Mouse (Mus musculus) liver, embryonic 15.5 days (tissue): ENCODE results near the gene Ptma. TPM values are rescaled to one million over a fixed set of nuclear protein-coding genes. Genes with fewer than 3 reads are reported as not detected.

Source experiments
- ATAC-seq: fragments of 200-750 bp; cut with Nextera tagmentation; 2 replicates; pipeline ENCODE4 v1.8.0; 2017; ENCODE audit warnings: moderate number of reproducible peaks, mild to moderate bottlenecking, moderate library complexity; ENCODE audit not compliant: insufficient read depth
- H3K27ac ChIP-seq: fragments of 300-500 bp; sonication (generic); replicated peaks from 2 replicates; pipeline ENCODE4 v1.5.1; 2015; ENCODE audit warnings: mild to moderate bottlenecking, inconsistent platforms
- H3K27me3 ChIP-seq: fragments of 300-500 bp; sonication (generic); 2 replicates; pipeline ENCODE4 v1.6.1; 2015; ENCODE audit warnings: mild to moderate bottlenecking, inconsistent platforms
- H3K36me3 ChIP-seq: fragments of 300-500 bp; sonication (generic); replicated peaks from 2 replicates; pipeline ENCODE4 v1.6.1; 2015; ENCODE audit warnings: moderate library complexity, mild to moderate bottlenecking, inconsistent platforms
- H3K4me1 ChIP-seq: fragments of 300-500 bp; sonication (generic); replicated peaks from 2 replicates; pipeline ENCODE4 v1.6.1; 2015; ENCODE audit warnings: inconsistent platforms
- H3K4me2 ChIP-seq: fragments of 300-500 bp; sonication (generic); 2 replicates; pipeline ENCODE4 v1.6.1; 2015; ENCODE audit warnings: moderate library complexity, mild to moderate bottlenecking, inconsistent platforms
- H3K4me3 ChIP-seq: fragments of 300-500 bp; sonication (generic); replicated peaks from 2 replicates; pipeline ENCODE4 v1.5.1; 2015; ENCODE audit warnings: mild to moderate bottlenecking, inconsistent platforms
- H3K9ac ChIP-seq: fragments of 300-500 bp; sonication (generic); 2 replicates; pipeline ENCODE4 v1.6.1; 2015; ENCODE audit warnings: moderate library complexity, mild to moderate bottlenecking, inconsistent platforms
- H3K9me3 ChIP-seq: fragments of 300-500 bp; sonication (generic); replicated peaks from 2 replicates; pipeline ENCODE4 v1.6.1; 2016; ENCODE audit warnings: inconsistent platforms
- WGBS: fragments of 180-500 bp; shearing (Covaris S2); methylation state at CpG from one replicate; pipeline ENCODE4 v1.1.7; 2015; ENCODE audit warnings: mixed read lengths; ENCODE audit not compliant: insufficient replicate concordance; 5-methylcytosine and 5-hydroxymethylcytosine counted together
- polyA plus RNA-seq: library from polyadenylated mRNA; unstranded; fragments of >200 nt; fragmentation: Nextera tagmentation; extraction: Ambion mirVana; gene quantifications from 2 replicates; pipeline ENCODE4 v1.2.1, GENCODE M21; 2015

Gene Ptma
- polyA plus RNA-seq, 1 experiment from 2014 or later: 778 TPM

GRCm38 (mm10) chr1:86496340-86496739 is 30.2 kb upstream of the Ptma start:
- Histone ChIP-seq H3K27ac (no peak overlapping the region), H3K9ac (no peak overlapping the region), H3K36me3 (no peaks in the 10 kb centered on the region), H3K4me2 (no peak overlapping the region), H3K4me1 (peaks cover 62% of the 10 kb centered on the region), H3K27me3 (no peaks in the 10 kb centered on the region), H3K4me3 (no peak overlapping the region), H3K9me3 (no peaks in the 10 kb centered on the region)
- no peak for ATAC-seq
- 79% methylated on average over 4 of the region's 4 CpGs for WGBS

- H3K27me3 ChIP-seq: no peaks in the 10 kb centered on the region
- no peak overlapping the region for H3K4me2 ChIP-seq
- H3K27ac ChIP-seq: peak overlapping the region; percentile 75
- H3K4me3 ChIP-seq: no peak overlapping the region
- H3K4me1 ChIP-seq: peaks cover 61% of the 10 kb centered on the region
- H3K9ac ChIP-seq: no peak overlapping the region
- H3K36me3 ChIP-seq: no peaks in the 10 kb centered on the region
- WGBS: 65% methylated on average over 5 of the region's 5 CpGs
- no peaks in the 10 kb centered on the region for H3K9me3 ChIP-seq
- ATAC-seq: no peak
Observed at GRCm38 (mm10) chr1:86497361-86497760, 29.2 kb upstream of the Ptma start.

- Histone ChIP-seq H3K4me3 (no peak overlapping the region), H3K9me3 (no peaks in the 10 kb centered on the region), H3K9ac (no peak overlapping the region), H3K27me3 (peaks cover 5% of the 10 kb centered on the region), H3K27ac (peak overlapping the region; percentile 75), H3K36me3 (no peaks in the 10 kb centered on the region), H3K4me1 (peaks cover 59% of the 10 kb centered on the region), H3K4me2 (no peak overlapping the region)
- peak; percentile 30 for ATAC-seq
- 49% methylated on average over 3 of the region's 3 CpGs for WGBS
Observed at GRCm38 (mm10) chr1:86497986-86498385, 28.5 kb upstream of the Ptma start.

- 66% methylated on average over 1 of the region's 1 CpGs for WGBS
- peaks cover 64% of the 10 kb centered on the region for H3K4me1 ChIP-seq
- peaks cover 11% of the 10 kb centered on the region for H3K27me3 ChIP-seq
- H3K9ac ChIP-seq: no peak overlapping the region
- no peak overlapping the region for H3K4me3 ChIP-seq
- H3K27ac ChIP-seq: peak overlapping the region; percentile 75
- no peak overlapping the region for H3K4me2 ChIP-seq
- ATAC-seq: no peak
- H3K36me3 ChIP-seq: no peaks in the 10 kb centered on the region
- no peaks in the 10 kb centered on the region for H3K9me3 ChIP-seq
Observed at GRCm38 (mm10) chr1:86498611-86499010, 27.9 kb upstream of the Ptma start.

- Histone ChIP-seq H3K4me1 (peaks cover 77% of the 10 kb centered on the region), H3K27me3 (peaks cover 15% of the 10 kb centered on the region), H3K9me3 (no peaks in the 10 kb centered on the region), H3K36me3 (no peaks in the 10 kb centered on the region), H3K27ac (no peak overlapping the region), H3K4me2 (no peak overlapping the region), H3K9ac (no peak overlapping the region), H3K4me3 (no peak overlapping the region)
- no peak for ATAC-seq
- 24% methylated on average over 3 of the region's 3 CpGs for whole genome bisulfite sequencing
Observed at GRCm38 (mm10) chr1:86499903-86500302, 26.6 kb upstream of the Ptma start.

- H3K9ac ChIP-seq: no peak overlapping the region
Observed at GRCm38 (mm10) chr1:86500681-86501080, 25.8 kb upstream of the Ptma start.

GRCm38 (mm10) chr1:86501114-86501532 is 25.4 kb upstream of the Ptma start:
- peak overlapping the region; percentile 43 for H3K27ac ChIP-seq
- ATAC-seq: peak; percentile 2; the same call in 1 of the 2 replicates
- no peak overlapping the region for H3K9ac ChIP-seq
- H3K4me1 ChIP-seq: peaks cover 89% of the 10 kb centered on the region
- no peaks in the 10 kb centered on the region for H3K9me3 ChIP-seq
- H3K4me3 ChIP-seq: no peak overlapping the region
- peak overlapping the region; percentile 29; the same call in 1 of the 2 replicates for H3K4me2 ChIP-seq
- WGBS: 13% methylated on average over 6 of the region's 6 CpGs
- H3K36me3 ChIP-seq: no peaks in the 10 kb centered on the region
- peaks cover 15% of the 10 kb centered on the region for H3K27me3 ChIP-seq

More at GRCm38 (mm10) chr1:86500681-86501080, 25.8 kb upstream of the Ptma start:
- Histone ChIP-seq H3K4me3 (no peak overlapping the region), H3K36me3 (no peaks in the 10 kb centered on the region), H3K4me1 (peaks cover 85% of the 10 kb centered on the region), H3K9me3 (no peaks in the 10 kb centered on the region), H3K27me3 (peaks cover 15% of the 10 kb centered on the region), H3K4me2 (no peak overlapping the region), H3K27ac (0 out of 2 replicates have a peak overlapping the region, but pooled peaks have one; percentile 3)
- WGBS: 53% methylated on average over 4 of the region's 4 CpGs
- ATAC-seq: no peak

GRCm38 (mm10) chr1:86501559-86501958 is 25.0 kb upstream of the Ptma start:
- Histone ChIP-seq H3K27me3 (peaks cover 15% of the 10 kb centered on the region), H3K9me3 (no peaks in the 10 kb centered on the region), H3K4me1 (peaks cover 93% of the 10 kb centered on the region), H3K36me3 (no peaks in the 10 kb centered on the region), H3K27ac (peak overlapping the region; percentile 43), H3K9ac (no peak overlapping the region), H3K4me2 (peak overlapping the region; percentile 29; the same call in 1 of the 2 replicates), H3K4me3 (no peak overlapping the region)
- peak; percentile 25 for ATAC-seq
- 0% methylated on average over 4 of the region's 4 CpGs for WGBS

GRCm38 (mm10) chr1:86502221-86503048 is 24.1 kb upstream of the Ptma start:
- Histone ChIP-seq H3K9me3 (no peaks in the 10 kb centered on the region), H3K4me3 (no peak overlapping the region), H3K4me1 (peaks cover 86% of the 10 kb centered on the region), H3K4me2 (no peak overlapping the region), H3K27me3 (peaks cover 15% of the 10 kb centered on the region), H3K27ac (0 out of 2 replicates have a peak overlapping the region, but pooled peaks have one; percentile 78), H3K36me3 (no peaks in the 10 kb centered on the region), H3K9ac (no peak overlapping the region)
- WGBS: 41% methylated on average over 16 of the region's 17 CpGs
- no peak for ATAC-seq

- Histone ChIP-seq H3K9ac (peak overlapping the region; percentile 58; the same call in 1 of the 2 replicates), H3K4me1 (peaks cover 79% of the 10 kb centered on the region), H3K4me2 (peak overlapping the region; percentile 87), H3K9me3 (no peaks in the 10 kb centered on the region), H3K36me3 (no peaks in the 10 kb centered on the region), H3K27ac (peak overlapping the region; percentile 78), H3K27me3 (peaks cover 15% of the 10 kb centered on the region), H3K4me3 (peak overlapping the region; percentile 61)
- no peak for ATAC-seq
- WGBS: 33% methylated on average over 16 of the region's 16 CpGs
Observed at GRCm38 (mm10) chr1:86503165-86503747, 23.3 kb upstream of the Ptma start.
